Mouse (Mus musculus): ENCODE results near the gene Sh3rf3.

Gene Sh3rf3

GRCm38 (mm10) chr10:58936441-58936860 lies 123.3 kb downstream of the Sh3rf3 start:
- H3K9me3 ChIP-seq (ENCODE audit: low read length), result no peaks in the 10 kb centered on the region
- TF ChIP-seq CTCF (conservative IDR thresholded peaks at IDR 0.05; ENCODE audit: low read length) (no peak), POU5F1 (IDR thresholded peaks at IDR 0.05; ENCODE audit: borderline replicate concordance, low read length) (no peak), NANOG (IDR thresholded peaks at IDR 0.05; ENCODE audit: borderline replicate concordance, low read length) (no peak)

DNA sequence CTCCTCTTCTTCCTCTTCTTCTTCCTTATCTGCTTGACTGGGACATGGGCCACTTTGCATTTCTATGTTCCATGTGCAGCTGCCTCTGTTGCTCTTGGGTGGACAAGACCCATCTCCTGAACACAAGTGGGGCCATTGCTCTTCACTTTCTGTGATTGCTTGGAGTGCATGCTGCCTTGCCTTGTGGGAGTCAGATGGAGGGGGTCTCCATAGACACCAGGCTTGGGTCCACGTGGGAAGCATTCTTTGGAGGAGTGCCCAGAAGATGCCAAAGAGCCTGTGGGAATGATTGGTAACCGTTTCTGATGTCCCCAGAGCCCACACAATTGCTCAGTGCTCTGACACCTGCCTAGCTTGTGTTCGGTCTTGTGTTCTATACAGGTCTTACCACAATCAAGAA lies 124.4 kb downstream of the Sh3rf3 start:
- Histone ChIP-seq H3K9me3 (ENCODE audit: low read length) (no peaks in the 10 kb centered on the region), H3K27me3 (ENCODE audit: insufficient read depth, low read length) (no peaks in the 10 kb centered on the region), H3K36me3 (ENCODE audit: insufficient read depth, low read length) (no peaks in the 10 kb centered on the region), H3K4me3 (replicated peaks; ENCODE audit: low read length) (no peak overlapping the region), H3K4me1 (replicated peaks; ENCODE audit: low read depth, low read length) (no peaks in the 10 kb centered on the region)
- no peak for TF ChIP-seq CTCF (conservative IDR thresholded peaks at IDR 0.05; ENCODE audit: low read length)
- no peak for TF ChIP-seq NANOG (IDR thresholded peaks at IDR 0.05; ENCODE audit: borderline replicate concordance, low read length)
- TF ChIP-seq POU5F1 (IDR thresholded peaks at IDR 0.05; ENCODE audit: borderline replicate concordance, low read length), result no peak

More at GRCm38 (mm10) chr10:58936441-58936860, 123.3 kb downstream of the Sh3rf3 start:
- H3K4me3 ChIP-seq (replicated peaks; ENCODE audit: low read length), result no peak overlapping the region
- H3K27me3 ChIP-seq (ENCODE audit: insufficient read depth, low read length), result no peaks in the 10 kb centered on the region
- no peaks in the 10 kb centered on the region; the same call in 1 of the 2 replicates for H3K4me1 ChIP-seq (replicated peaks; ENCODE audit: low read depth, low read length)
- no peaks in the 10 kb centered on the region for H3K36me3 ChIP-seq (ENCODE audit: insufficient read depth, low read length)

DNA sequence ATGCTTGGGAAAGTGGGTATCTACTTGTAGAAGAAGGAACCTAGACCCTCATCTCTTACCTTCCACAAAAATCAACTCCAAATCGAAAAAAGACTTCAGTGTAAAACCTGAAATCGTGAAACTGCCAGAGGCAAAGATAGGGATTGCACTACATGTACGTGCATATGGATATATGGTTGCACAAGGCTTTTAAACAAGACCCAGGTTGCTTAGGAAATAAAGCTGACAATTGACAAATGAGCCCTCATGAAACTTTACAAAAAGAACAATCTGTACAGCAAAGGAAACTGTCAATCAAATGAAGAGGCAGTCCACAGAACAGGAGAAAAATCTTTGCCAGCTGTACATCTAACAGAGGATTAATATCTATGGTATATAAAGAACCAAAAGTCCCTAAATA lies 129.7 kb downstream of the Sh3rf3 start:
- no peaks in the 10 kb centered on the region for H3K4me1 ChIP-seq (replicated peaks; ENCODE audit: low read depth, low read length)
- H3K27me3 ChIP-seq (ENCODE audit: insufficient read depth, low read length), result no peaks in the 10 kb centered on the region
- no peaks in the 10 kb centered on the region for H3K36me3 ChIP-seq (ENCODE audit: insufficient read depth, low read length)
- H3K4me3 ChIP-seq (replicated peaks; ENCODE audit: low read length), result no peak overlapping the region
- no peaks in the 10 kb centered on the region for H3K9me3 ChIP-seq (ENCODE audit: low read length)
- TF ChIP-seq POU5F1 (IDR thresholded peaks at IDR 0.05; ENCODE audit: borderline replicate concordance, low read length), result no peak
- no peak for TF ChIP-seq CTCF (conservative IDR thresholded peaks at IDR 0.05; ENCODE audit: low read length)
- TF ChIP-seq NANOG (IDR thresholded peaks at IDR 0.05; ENCODE audit: borderline replicate concordance, low read length), result no peak

DNA sequence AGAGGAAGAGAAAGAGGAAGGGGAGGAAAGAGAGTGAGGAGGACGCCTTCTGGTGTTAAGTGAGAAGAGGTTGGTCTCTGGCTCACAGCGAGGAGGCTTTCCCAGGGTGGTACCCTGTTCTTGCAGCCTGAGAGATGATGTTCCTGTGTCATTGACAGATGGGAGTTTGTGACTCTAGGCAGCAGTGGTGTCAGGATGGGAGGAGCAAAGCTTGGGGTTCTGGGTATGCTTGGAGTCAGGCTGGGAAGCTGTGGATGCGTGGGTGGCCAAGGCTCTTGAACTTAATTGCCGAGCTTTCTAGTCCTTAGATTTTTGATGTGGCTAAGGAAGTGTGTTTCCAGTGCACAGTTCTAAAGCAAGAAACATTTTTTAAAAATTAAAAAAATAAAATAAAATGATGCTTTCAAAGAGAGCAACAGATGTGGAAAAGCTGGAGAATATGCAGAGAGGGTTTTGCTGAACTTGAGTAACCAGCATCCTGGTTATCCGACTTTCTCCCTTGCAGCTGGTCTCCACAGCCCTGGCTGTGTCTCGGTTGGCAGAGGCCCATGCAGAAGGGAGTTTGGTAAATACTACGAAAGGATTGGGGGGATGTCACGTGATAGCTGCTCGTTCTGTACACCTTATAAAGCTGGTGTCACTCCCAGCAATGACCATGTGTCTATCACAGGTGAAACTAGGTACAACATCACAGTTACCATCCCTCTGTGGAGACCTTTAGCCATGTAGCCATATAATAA lies 130.7 kb downstream of the Sh3rf3 start:
- Histone ChIP-seq H3K9me3 (ENCODE audit: low read length) (no peaks in the 10 kb centered on the region), H3K36me3 (ENCODE audit: insufficient read depth, low read length) (no peaks in the 10 kb centered on the region), H3K27me3 (ENCODE audit: insufficient read depth, low read length) (no peaks in the 10 kb centered on the region), H3K4me1 (replicated peaks; ENCODE audit: low read depth, low read length) (no peaks in the 10 kb centered on the region), H3K4me3 (replicated peaks; ENCODE audit: low read length) (no peak overlapping the region)
- TF ChIP-seq NANOG (IDR thresholded peaks at IDR 0.05; ENCODE audit: borderline replicate concordance, low read length) (no peak), CTCF (conservative IDR thresholded peaks at IDR 0.05; ENCODE audit: low read length) (no peak), POU5F1 (IDR thresholded peaks at IDR 0.05; ENCODE audit: borderline replicate concordance, low read length) (no peak)

GRCm38 (mm10) chr10:58944930-58945329 lies 131.8 kb downstream of the Sh3rf3 start:
- H3K4me1 ChIP-seq (replicated peaks; ENCODE audit: low read depth, low read length), result no peaks in the 10 kb centered on the region
- H3K9me3 ChIP-seq (ENCODE audit: low read length), result no peaks in the 10 kb centered on the region
- no peaks in the 10 kb centered on the region for H3K27me3 ChIP-seq (ENCODE audit: insufficient read depth, low read length)
- no peak overlapping the region for H3K4me3 ChIP-seq (replicated peaks; ENCODE audit: low read length)
- TF ChIP-seq POU5F1 (IDR thresholded peaks at IDR 0.05; ENCODE audit: borderline replicate concordance, low read length) (no peak), NANOG (IDR thresholded peaks at IDR 0.05; ENCODE audit: borderline replicate concordance, low read length) (no peak), CTCF (conservative IDR thresholded peaks at IDR 0.05; ENCODE audit: low read length) (no peak)
- no peaks in the 10 kb centered on the region for H3K36me3 ChIP-seq (ENCODE audit: insufficient read depth, low read length)

GRCm38 (mm10) chr10:58949770-58950638 lies 136.8 kb downstream of the Sh3rf3 start:
- H3K27me3 ChIP-seq (ENCODE audit: insufficient read depth, low read length), result no peaks in the 10 kb centered on the region
- H3K4me3 ChIP-seq (replicated peaks; ENCODE audit: low read length), result no peak overlapping the region
- H3K4me1 ChIP-seq (replicated peaks; ENCODE audit: low read depth, low read length), result no peaks in the 10 kb centered on the region
- TF ChIP-seq POU5F1 (IDR thresholded peaks at IDR 0.05; ENCODE audit: borderline replicate concordance, low read length) (no peak), CTCF (conservative IDR thresholded peaks at IDR 0.05; ENCODE audit: low read length) (no peak)
- no peaks in the 10 kb centered on the region for H3K9me3 ChIP-seq (ENCODE audit: low read length)
- no peaks in the 10 kb centered on the region for H3K36me3 ChIP-seq (ENCODE audit: insufficient read depth, low read length)

DNA sequence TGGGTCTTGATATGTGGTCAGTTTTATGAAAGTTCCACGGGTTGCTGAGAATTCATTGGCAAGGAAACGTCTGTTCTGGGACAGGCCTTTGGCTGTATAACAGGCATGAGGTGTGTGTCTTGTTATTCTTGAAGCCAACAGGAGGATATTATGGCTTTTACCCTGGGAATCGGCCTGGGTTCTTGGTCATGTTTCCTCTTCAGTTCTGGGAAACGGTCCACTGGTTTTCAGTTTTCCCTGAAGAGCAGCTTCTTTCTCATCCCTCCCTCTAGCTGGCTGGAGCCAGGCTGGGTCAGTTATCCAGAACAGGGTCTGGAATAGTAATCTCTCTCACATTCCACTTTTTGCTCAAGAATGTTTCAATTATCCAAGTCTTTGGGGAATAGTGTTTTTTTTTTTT lies 147.0 kb downstream of the Sh3rf3 start:
- no peaks in the 10 kb centered on the region for H3K27me3 ChIP-seq (ENCODE audit: insufficient read depth, low read length)
- H3K36me3 ChIP-seq (ENCODE audit: insufficient read depth, low read length), result no peaks in the 10 kb centered on the region
- TF ChIP-seq POU5F1 (IDR thresholded peaks at IDR 0.05; ENCODE audit: borderline replicate concordance, low read length) (no peak), CTCF (conservative IDR thresholded peaks at IDR 0.05; ENCODE audit: low read length) (no peak), NANOG (IDR thresholded peaks at IDR 0.05; ENCODE audit: borderline replicate concordance, low read length) (no peak)
- no peaks in the 10 kb centered on the region for H3K9me3 ChIP-seq (ENCODE audit: low read length)
- H3K4me3 ChIP-seq (replicated peaks; ENCODE audit: low read length), result no peak overlapping the region
- H3K4me1 ChIP-seq (replicated peaks; ENCODE audit: low read depth, low read length), result no peaks in the 10 kb centered on the region

DNA sequence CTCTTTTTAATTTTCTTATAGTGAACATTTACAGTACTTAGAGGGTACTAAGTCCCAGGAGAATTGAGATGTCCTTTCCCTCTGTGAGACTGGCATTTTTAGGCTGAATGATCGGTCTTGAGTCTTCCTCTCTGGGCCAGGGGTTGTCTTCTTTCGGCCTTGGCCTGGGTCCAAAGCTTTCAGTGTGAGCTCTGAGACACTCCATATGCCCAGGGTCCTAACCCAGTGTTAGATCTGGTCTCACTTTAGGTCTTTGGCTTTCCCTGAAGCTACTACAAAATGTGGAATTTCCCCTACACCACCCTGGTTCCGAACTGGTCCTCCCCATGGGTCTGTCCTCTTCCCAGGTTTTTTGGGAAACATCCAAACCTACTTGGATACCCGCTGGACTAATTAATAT lies 155.1 kb downstream of the Sh3rf3 start:
- H3K4me3 ChIP-seq (replicated peaks; ENCODE audit: low read length), result no peak overlapping the region
- H3K27me3 ChIP-seq (ENCODE audit: insufficient read depth, low read length), result no peaks in the 10 kb centered on the region
- TF ChIP-seq NANOG (IDR thresholded peaks at IDR 0.05; ENCODE audit: borderline replicate concordance, low read length), result no peak
- TF ChIP-seq CTCF (conservative IDR thresholded peaks at IDR 0.05; ENCODE audit: low read length), result no peak
- no peak for TF ChIP-seq POU5F1 (IDR thresholded peaks at IDR 0.05; ENCODE audit: borderline replicate concordance, low read length)
- H3K36me3 ChIP-seq (ENCODE audit: insufficient read depth, low read length), result no peaks in the 10 kb centered on the region
- peaks cover 9% of the 10 kb centered on the region; the same call in 1 of the 2 replicates for H3K9me3 ChIP-seq (ENCODE audit: low read length)
- no peaks in the 10 kb centered on the region for H3K4me1 ChIP-seq (replicated peaks; ENCODE audit: low read depth, low read length)

Measured in E14TG2a.4 (cell line).